Mouse (Mus musculus) testis, adult 2 months (tissue): ENCODE results near the gene Galnt14. TPM values are rescaled to one million over a fixed set of nuclear protein-coding genes. Genes with fewer than 3 reads are reported as not detected.

Experiments
- H3K27ac ChIP-seq: fragments of 200-500 bp; 2 replicates; pipeline ENCODE4 v1.5.1; 2012; ENCODE audit warnings: low read depth, low read length; ENCODE audit not compliant: control insufficient read depth, insufficient read depth
- H3K27me3 ChIP-seq: fragments of 200-500 bp; 2 replicates; pipeline ENCODE4 v1.6.1; 2012; ENCODE audit warnings: mild to moderate bottlenecking, low read length, moderate library complexity; ENCODE audit not compliant: control insufficient read depth, insufficient read depth
- H3K36me3 ChIP-seq: fragments of 200-500 bp; 2 replicates; pipeline ENCODE4 v1.6.1; 2012; ENCODE audit warnings: mild to moderate bottlenecking, low read length; ENCODE audit not compliant: control insufficient read depth, insufficient read depth
- H3K4me1 ChIP-seq: fragments of 200-500 bp; 2 replicates; pipeline ENCODE4 v1.6.1; 2012; ENCODE audit warnings: low read length; ENCODE audit not compliant: control insufficient read depth, insufficient read depth
- H3K4me3 ChIP-seq: fragments of 200-500 bp; 2 replicates; pipeline ENCODE4 v1.5.1; 2012; ENCODE audit warnings: low read depth, mild to moderate bottlenecking, low read length, moderate library complexity, mixed read lengths; ENCODE audit not compliant: control insufficient read depth
- CTCF ChIP-seq: fragments of 200-500 bp; IDR thresholded peaks from 2 replicates; pipeline ENCODE4 v1.5.1; 2012; ENCODE audit warnings: low read depth, mild to moderate bottlenecking, inconsistent platforms, low read length, moderate library complexity; ENCODE audit not compliant: control insufficient read depth, insufficient read depth, insufficient replicate concordance
- POLR2A ChIP-seq: fragments of 200-500 bp; IDR thresholded peaks from 2 replicates; pipeline ENCODE4 v1.6.1; 2012; ENCODE audit warnings: low read depth, mild to moderate bottlenecking, inconsistent platforms, low read length, moderate library complexity; ENCODE audit not compliant: control insufficient read depth
- polyA plus RNA-seq: library from polyadenylated mRNA; depleted of rRNA; stranded (reverse); fragments of >200 nt; gene quantifications from 2 replicates; pipeline ENCODE4 v1.2.3, GENCODE M21; 2012

Galnt14 gene
- polyA plus RNA-seq, 1 experiment: 3.9 TPM

GRCm38 (mm10) chr17:73639401-73640116, 70.7 kb downstream of the Galnt14 start:
- no peaks in the 10 kb centered on the region for H3K36me3 ChIP-seq
- H3K27ac ChIP-seq: no peak overlapping the region
- H3K4me1 ChIP-seq: no peaks in the 10 kb centered on the region
- TF ChIP-seq CTCF (no peak), POLR2A (no peak)
- no peaks in the 10 kb centered on the region for H3K27me3 ChIP-seq
- H3K4me3 ChIP-seq: no peak overlapping the region

GRCm38 (mm10) chr17:73636988-73637387, 73.3 kb downstream of the Galnt14 start:
- Histone ChIP-seq H3K27ac (no peak overlapping the region), H3K4me3 (no peak overlapping the region), H3K27me3 (no peaks in the 10 kb centered on the region), H3K36me3 (no peaks in the 10 kb centered on the region), H3K4me1 (no peaks in the 10 kb centered on the region)
- no peak for TF ChIP-seq POLR2A
- no peak for TF ChIP-seq CTCF

GRCm38 (mm10) chr17:73634896-73635295, 75.4 kb downstream of the Galnt14 start:
- Histone ChIP-seq H3K27me3 (no peaks in the 10 kb centered on the region), H3K4me3 (no peak overlapping the region), H3K27ac (no peak overlapping the region), H3K36me3 (no peaks in the 10 kb centered on the region), H3K4me1 (no peaks in the 10 kb centered on the region)
- TF ChIP-seq POLR2A (no peak), CTCF (no peak)

DNA sequence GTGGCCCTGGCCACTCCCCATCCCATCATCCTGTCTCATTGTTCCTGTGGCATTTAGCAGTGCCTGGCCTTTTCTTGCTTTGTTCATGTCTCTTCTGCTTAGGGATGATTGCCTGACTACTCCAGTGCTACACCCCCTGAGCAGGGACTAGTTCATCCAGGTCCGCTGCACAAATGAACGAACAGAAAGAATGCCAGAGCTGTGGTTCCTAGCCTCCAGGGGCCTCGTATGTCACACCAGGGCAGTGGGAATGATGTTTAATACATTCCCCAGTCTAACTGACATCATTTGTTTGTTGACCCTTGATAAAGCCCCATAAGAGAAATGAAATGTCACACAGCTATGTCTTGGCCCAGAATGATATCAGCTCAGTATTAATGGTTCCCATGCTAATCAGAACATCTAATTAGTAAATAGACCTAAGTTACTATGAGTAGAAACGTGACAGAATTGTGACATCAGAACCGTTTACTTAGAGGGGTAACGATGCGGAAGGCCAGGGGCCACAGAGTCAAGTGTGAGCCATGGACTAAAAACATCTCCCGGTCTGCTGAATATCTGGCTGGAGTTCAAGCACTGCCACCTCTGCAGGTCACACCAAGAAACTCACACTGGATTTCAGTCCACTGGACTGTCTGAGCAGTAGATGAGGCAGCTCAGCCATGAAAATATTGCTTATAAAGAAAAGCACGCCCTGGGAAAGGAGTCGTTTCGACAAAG, 76.1 kb downstream of the Galnt14 start:
- Histone ChIP-seq H3K27ac (no peak overlapping the region), H3K4me3 (no peak overlapping the region), H3K4me1 (no peaks in the 10 kb centered on the region), H3K36me3 (no peaks in the 10 kb centered on the region), H3K27me3 (no peaks in the 10 kb centered on the region)
- TF ChIP-seq POLR2A: no peak
- TF ChIP-seq CTCF: no peak

- Histone ChIP-seq H3K27me3 (no peaks in the 10 kb centered on the region), H3K27ac (no peak overlapping the region), H3K4me3 (no peak overlapping the region), H3K4me1 (no peaks in the 10 kb centered on the region), H3K36me3 (no peaks in the 10 kb centered on the region)
- TF ChIP-seq POLR2A: no peak
- no peak for TF ChIP-seq CTCF
These were observed 81.9 kb downstream of the Galnt14 start for GRCm38 (mm10) chr17:73628263-73628914.

- Histone ChIP-seq H3K4me3 (no peak overlapping the region), H3K27me3 (no peaks in the 10 kb centered on the region), H3K27ac (no peak overlapping the region), H3K4me1 (no peaks in the 10 kb centered on the region), H3K36me3 (no peaks in the 10 kb centered on the region)
- TF ChIP-seq CTCF: no peak
- TF ChIP-seq POLR2A: no peak
These were observed 83.3 kb downstream of the Galnt14 start for GRCm38 (mm10) chr17:73626912-73627311.

GRCm38 (mm10) chr17:73620049-73620448, 90.2 kb downstream of the Galnt14 start:
- Histone ChIP-seq H3K27me3 (no peaks in the 10 kb centered on the region), H3K27ac (no peak overlapping the region), H3K4me1 (no peaks in the 10 kb centered on the region), H3K4me3 (no peak overlapping the region), H3K36me3 (no peaks in the 10 kb centered on the region)
- TF ChIP-seq CTCF: no peak
- no peak for TF ChIP-seq POLR2A
